Mouse (Mus musculus): ENCODE measurements around the gene Tsc22d2.
A peak's percentile ranks its signal among the peaks of the same experiment; 100 is the strongest.

- TF ChIP-seq CTCF (IDR thresholded peaks at IDR 0.05; ENCODE audit: insufficient read depth, low read length) (peak; percentile 68), POLR2A (IDR thresholded peaks at IDR 0.05; ENCODE audit: borderline replicate concordance, extremely low read depth, low read depth, low read length) (no peak)
Measured at GRCm38 (mm10) chr3:58511581-58511980, 97.1 kb downstream of the Tsc22d2 start.
